Mouse (Mus musculus): ENCODE results near the gene Skp1a.

- TF ChIP-seq CTCF (conservative IDR thresholded peaks at IDR 0.05; ENCODE audit: low read length), result no peak
- TF ChIP-seq POU5F1 (IDR thresholded peaks at IDR 0.05; ENCODE audit: borderline replicate concordance, low read length), result no peak
- no peak for TF ChIP-seq NANOG (IDR thresholded peaks at IDR 0.05; ENCODE audit: borderline replicate concordance, low read length)
Measured at GRCm38 (mm10) chr11:52267271-52267670, 35.5 kb downstream of the Skp1a start.
